Mouse (Mus musculus) bone marrow macrophage, adult 2 months (primary cell): ENCODE measurements around the gene Cntf. TPM values are rescaled to one million over a fixed set of nuclear protein-coding genes. Genes with fewer than 3 reads are reported as not detected.

ENCODE experiments used
- H3K27ac ChIP-seq: 2 replicates; pipeline ENCODE4 v1.5.1; 2012; ENCODE audit warnings: low read depth, low read length; ENCODE audit not compliant: insufficient read depth
- H3K4me1 ChIP-seq: 2 replicates; pipeline ENCODE4 v1.6.1; 2012; ENCODE audit warnings: low read length; ENCODE audit not compliant: control insufficient read depth, insufficient read depth
- H3K4me3 ChIP-seq: 2 replicates; pipeline ENCODE4 v1.5.1; 2012; ENCODE audit warnings: mild to moderate bottlenecking, low read length, moderate library complexity; ENCODE audit not compliant: insufficient read depth
- CTCF ChIP-seq: IDR thresholded peaks from 2 replicates; pipeline ENCODE4 v1.5.1; 2012; ENCODE audit warnings: low read depth, mild to moderate bottlenecking, low read length, moderate library complexity
- POLR2A ChIP-seq: IDR thresholded peaks from 2 replicates; pipeline ENCODE4 v1.6.1; 2012; ENCODE audit warnings: mild to moderate bottlenecking, low read depth, low read length, borderline replicate concordance
- polyA plus RNA-seq: library from polyadenylated mRNA; stranded (reverse); fragments of >200 nt; gene quantifications from 2 replicates; pipeline ENCODE4 v1.2.4, GENCODE M21; 2012; ENCODE audit not compliant: missing spikeins, insufficient read depth, insufficient read length

Cntf gene
- polyA plus RNA-seq, 1 experiment: 2.0 TPM

DNA sequence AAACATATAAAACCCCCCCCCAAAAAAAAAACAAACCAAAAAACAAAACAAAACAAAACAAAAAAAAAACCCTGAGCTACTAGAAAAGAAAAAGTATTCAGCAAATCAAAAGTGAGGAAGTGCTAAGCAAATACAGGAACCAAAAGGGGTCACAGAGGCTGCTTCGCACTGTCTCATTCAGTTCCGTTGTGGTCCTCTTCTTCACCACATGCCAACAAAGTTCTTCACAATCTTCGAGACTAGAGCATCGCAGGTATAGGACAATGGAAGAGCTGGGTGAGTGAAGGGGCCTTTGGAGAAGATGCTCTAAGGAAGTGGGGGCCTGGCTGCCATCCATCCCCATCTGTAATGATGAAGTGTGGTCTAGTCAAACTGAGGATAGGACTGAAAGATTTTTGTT is 33.0 kb upstream of the Cntf start:
- H3K27ac ChIP-seq: peak overlapping the region; percentile 98
- H3K4me3 ChIP-seq: peak overlapping the region; percentile 93
- peaks cover 7% of the 10 kb centered on the region for H3K4me1 ChIP-seq
- TF ChIP-seq POLR2A (no peak), CTCF (no peak)

GRCm38 (mm10) chr19:12797071-12797470 is 31.6 kb upstream of the Cntf start:
- Histone ChIP-seq H3K27ac (peak overlapping the region; percentile 100), H3K4me3 (peak overlapping the region; percentile 85), H3K4me1 (peaks cover 2% of the 10 kb centered on the region; the same call in 1 of the 2 replicates)
- TF ChIP-seq POLR2A (no peak), CTCF (no peak)

DNA sequence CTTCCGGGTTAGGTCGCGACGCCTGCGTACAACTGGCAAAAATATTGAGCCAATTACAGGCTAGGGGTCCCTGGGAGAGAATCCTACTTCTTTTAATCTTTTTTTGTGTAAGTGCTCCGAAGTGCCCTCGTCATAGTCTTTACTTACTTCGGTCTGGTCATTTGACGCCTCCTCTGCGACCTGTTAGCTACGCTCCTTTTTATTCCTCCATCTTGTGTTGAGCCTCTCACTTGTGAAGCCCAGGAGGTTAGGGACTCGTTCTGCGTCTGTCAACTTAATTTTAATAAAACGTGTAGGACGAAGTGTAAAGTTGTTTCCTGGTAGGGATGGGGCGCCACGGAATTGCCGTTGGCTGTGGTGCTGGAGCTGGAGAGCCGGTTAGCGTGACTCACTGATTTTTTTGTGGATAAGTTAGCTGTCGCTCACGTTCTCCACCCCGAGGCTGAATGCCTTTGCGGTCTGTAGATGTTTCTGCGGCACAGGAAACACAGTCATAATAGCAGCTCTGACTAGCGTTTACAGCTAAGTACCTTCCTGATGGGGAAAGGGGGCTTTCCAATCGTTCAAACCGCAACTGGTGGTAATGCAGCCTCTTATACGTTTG is 31.0 kb upstream of the Cntf start:
- H3K27ac ChIP-seq: peak overlapping the region; percentile 100
- TF ChIP-seq CTCF (no peak), POLR2A (no peak)
- H3K4me3 ChIP-seq: peak overlapping the region; percentile 85
- H3K4me1 ChIP-seq: peaks cover 5% of the 10 kb centered on the region

DNA sequence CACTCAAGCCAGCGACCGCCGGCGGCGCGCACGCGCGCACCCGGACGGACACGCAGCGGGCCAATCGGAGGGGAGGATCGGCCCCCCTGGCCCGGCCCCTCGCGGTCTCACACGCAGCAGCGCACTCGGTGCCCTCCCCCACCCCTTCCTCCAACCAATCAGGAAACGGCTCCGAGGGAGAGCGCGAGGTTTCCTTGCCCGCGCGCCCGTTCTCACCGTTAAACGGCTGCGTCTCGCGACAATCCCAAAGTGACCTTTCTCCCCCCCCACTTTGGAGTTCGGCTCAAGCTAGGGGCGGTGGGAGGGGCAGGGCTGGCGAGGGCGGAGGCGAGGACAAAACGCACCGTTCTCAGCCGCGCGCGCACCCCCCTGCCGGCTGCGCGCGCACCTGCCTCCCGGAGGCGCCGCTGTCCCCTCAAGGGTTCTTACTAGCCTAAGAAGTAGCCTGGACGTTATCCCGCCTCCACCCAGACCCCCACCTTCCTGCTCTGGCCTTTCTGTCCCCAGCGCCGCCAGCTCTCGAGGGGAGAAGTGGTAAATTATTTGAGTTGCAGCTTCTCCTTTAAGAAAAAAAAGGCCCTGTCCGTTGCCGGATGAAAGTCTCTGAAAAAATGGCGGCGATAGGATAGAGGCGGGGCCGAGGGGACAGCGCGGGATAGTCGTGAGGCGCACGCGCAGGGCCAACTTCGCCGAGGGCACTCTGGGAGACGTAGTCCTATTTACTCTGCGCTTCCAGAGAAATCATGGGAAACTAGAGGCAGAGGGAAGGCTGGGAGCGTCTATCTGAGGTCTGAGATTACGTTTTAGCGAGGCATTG is 30.3 kb upstream of the Cntf start, which contains the start of the genes Zfp91 and Lpxn:
Gene Zfp91 (minus strand): TSS at position 616 of the 817 bp plus-strand sequence.
Gene Lpxn (plus strand): TSS at position 683 of the 817 bp plus-strand sequence.
- Histone ChIP-seq H3K4me3 (peak within 1 kb of the TSS; percentile 91), H3K4me1 (peaks cover 8% of the 10 kb centered on the region), H3K27ac (peak within 1 kb of the TSS; percentile 100)
- TF ChIP-seq POLR2A (0 out of 2 replicates have a peak, but pooled peaks have one; percentile 20), CTCF (no peak)

GRCm38 (mm10) chr19:12795110-12795509 is 29.7 kb upstream of the Cntf start:
- Histone ChIP-seq H3K27ac (peak overlapping the region; percentile 99), H3K4me1 (peaks cover 8% of the 10 kb centered on the region), H3K4me3 (peak overlapping the region; percentile 91)
- TF ChIP-seq POLR2A: no peak

DNA sequence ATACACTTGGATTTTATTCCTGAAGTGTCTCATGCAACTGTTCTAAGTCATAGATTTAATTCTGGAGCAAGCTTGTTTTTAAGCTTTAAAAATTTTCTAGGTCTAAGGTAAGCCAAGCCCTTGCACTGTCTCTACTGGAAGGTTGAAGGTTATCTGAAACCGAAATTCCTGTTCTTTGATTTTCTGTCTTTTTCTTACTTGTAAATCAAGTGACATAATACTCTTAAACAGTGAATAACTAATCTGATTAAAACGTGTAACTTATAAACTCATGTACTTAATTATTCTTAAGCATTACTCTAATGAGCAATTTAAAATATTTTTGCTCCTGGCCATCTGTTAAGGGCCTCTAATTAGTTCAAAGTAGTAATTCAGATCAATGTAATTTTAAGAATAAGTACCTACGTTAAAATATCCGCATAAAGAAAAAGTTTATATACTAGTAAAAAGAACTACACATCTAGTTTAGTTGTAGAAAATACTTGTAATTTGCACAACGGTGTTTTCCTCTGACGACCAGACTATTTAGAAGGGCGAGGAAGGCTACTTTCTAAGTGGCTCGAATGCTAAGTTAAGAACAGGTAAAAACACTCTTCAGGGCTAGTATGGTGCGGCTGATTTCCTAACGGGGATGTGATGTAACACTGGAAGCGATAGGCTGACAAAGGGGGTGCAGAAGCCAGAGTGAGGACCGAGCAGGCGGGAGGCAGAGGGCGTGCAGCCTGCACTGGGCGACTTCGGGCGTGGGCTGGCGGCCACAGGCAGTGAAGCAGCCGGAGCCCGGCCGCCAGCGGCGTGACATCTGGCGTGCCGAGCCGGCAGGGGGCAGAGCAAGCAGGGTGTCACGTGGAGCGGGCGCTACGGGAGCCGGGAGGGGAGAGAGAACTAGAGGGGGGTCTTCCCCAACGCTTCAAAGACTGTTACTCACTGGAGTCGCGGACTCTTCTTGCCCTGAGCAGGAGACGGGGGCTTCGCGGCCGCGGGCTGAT is 28.9 kb upstream of the Cntf start:
- no peak for TF ChIP-seq POLR2A
- peak; percentile 18; the same call in 1 of the 2 replicates for TF ChIP-seq CTCF
- Histone ChIP-seq H3K4me1 (peaks cover 8% of the 10 kb centered on the region), H3K27ac (peak overlapping the region; percentile 99), H3K4me3 (peak overlapping the region; percentile 91)

DNA sequence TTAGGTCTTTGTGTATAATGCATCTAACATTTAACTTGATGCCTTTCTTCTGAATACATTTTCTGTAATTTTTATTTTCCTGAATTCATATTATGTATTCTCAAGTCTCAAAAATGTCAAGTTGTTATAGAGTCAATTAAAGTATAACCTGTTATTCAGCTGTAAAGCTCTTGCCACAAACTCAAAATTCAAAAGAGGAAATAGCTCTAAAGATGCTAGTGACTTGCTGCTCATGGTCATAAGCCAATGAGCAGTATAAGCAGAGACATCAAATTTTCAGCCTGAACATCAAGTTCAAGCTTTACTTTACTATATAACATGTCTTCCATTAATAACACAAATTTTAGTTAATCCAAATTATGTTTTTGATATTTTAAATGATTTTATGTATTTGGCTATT is 26.9 kb upstream of the Cntf start:
- H3K4me1 ChIP-seq: peaks cover 6% of the 10 kb centered on the region
- H3K4me3 ChIP-seq: no peak overlapping the region
- no peak for TF ChIP-seq POLR2A
- TF ChIP-seq CTCF: no peak
- no peak overlapping the region for H3K27ac ChIP-seq

- TF ChIP-seq POLR2A (no peak), CTCF (no peak)
- Histone ChIP-seq H3K4me3 (no peak overlapping the region), H3K4me1 (peaks cover 14% of the 10 kb centered on the region), H3K27ac (no peak overlapping the region)
Observed at GRCm38 (mm10) chr19:12787721-12788120, 22.3 kb upstream of the Cntf start.

- no peak overlapping the region for H3K27ac ChIP-seq
- no peak overlapping the region for H3K4me3 ChIP-seq
- H3K4me1 ChIP-seq: peaks cover 21% of the 10 kb centered on the region
- TF ChIP-seq POLR2A: no peak
- no peak for TF ChIP-seq CTCF
Observed at GRCm38 (mm10) chr19:12786803-12787395, 21.5 kb upstream of the Cntf start.
